In the genomic region with DNA sequence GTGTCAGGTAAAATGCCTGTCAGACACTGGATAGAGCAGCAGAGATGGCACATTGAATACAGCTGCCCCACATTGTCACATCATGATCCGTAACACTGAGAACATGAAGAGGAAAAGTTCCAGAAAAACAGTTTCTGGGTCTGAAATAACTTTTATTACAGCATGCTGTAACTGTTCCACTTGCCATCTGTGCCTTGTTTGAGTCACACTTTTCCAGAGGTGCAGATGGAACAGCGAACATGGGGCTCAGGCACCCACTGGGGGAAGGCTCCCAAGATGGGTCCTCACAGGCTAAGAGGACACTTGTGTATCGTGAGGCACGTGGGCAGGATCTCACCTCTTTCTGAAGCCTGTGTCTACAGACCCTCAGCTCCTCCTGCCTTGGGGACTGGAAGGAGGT, we compare ENCODE assay signal across 25 mouse cellular contexts. TPM values are rescaled to one million over a fixed set of nuclear protein-coding genes. Genes with fewer than 3 reads are reported as not detected.
DNase-seq lines count a peak whose midpoint lies in the region; ATAC-seq and TF ChIP-seq lines count a peak whose summit lies in the region.
"Had no signal": no experiment of that assay in that cellular context is flagged by ENCODE, and none has a peak within 500 bp of the region (broad histone marks: within the 10 kb centered on the region; RNA-seq: fewer than 3 reads in every experiment).

No protein-coding gene starts in this region.

- no peaks in the 10 kb centered on the region for H3K4me1 ChIP-seq in kidney, adult 2 months (ENCODE audit: control insufficient read depth, insufficient read depth, low read length)
- H3K4me1 ChIP-seq: embryonic facial prominence, embryonic 12.5 days; hindbrain, embryonic 10.5 days; hindbrain, embryonic 15.5 days had no signal

- ATAC-seq in frontal cortex, adult (ENCODE audit: low TSS enrichment) = peak; percentile 72
- ATAC-seq: forebrain, embryonic 14.5 days had no signal

- no peaks in the 10 kb centered on the region for H3K36me3 ChIP-seq in kidney, adult 2 months (ENCODE audit: control insufficient read depth, insufficient read depth, low read length)

- no peak for TF ChIP-seq CTCF in kidney, adult 2 months (conservative IDR thresholded peaks at IDR 0.05; ENCODE audit: insufficient read depth, insufficient read length, low read depth, low read length)

- H3K4me3 ChIP-seq in kidney, adult 2 months (ENCODE audit: insufficient read depth, low read depth, low read length) = no peak overlapping the region
- H3K4me3 ChIP-seq: embryonic facial prominence, embryonic 12.5 days; hindbrain, embryonic 10.5 days; hindbrain, embryonic 15.5 days had no signal

- no peak for TF ChIP-seq POLR2A in kidney, adult 2 months (IDR thresholded peaks at IDR 0.05; ENCODE audit: low read depth, low read length)

- peak overlapping the region; percentile 42; the same call in 1 of the 2 replicates for H3K27ac ChIP-seq in kidney, adult 2 months (ENCODE audit: insufficient read depth, low read depth, low read length)
- H3K27ac ChIP-seq: embryonic facial prominence, embryonic 12.5 days; hindbrain, embryonic 10.5 days; hindbrain, embryonic 15.5 days; kidney, postnatal 0 days; liver, embryonic 14.5 days; macrophage had no signal

- intact Hi-C loops in left cerebral cortex, postnatal 10 days (cut with DNase I) = no loop called here

- WGBS in kidney, adult 2 months = 90% methylated on average over 4 of the region's 4 CpGs

- no peak for DNase-seq in frontal cortex, postnatal 25 days (ENCODE audit: low spot score in 2 of 2)
- DNase-seq in kidney, adult 2 months = no peak
- no peak for DNase-seq in kidney, adult 9 months
- DNase-seq in left cerebral cortex, adult 9 months (ENCODE audit: low spot score in 2 of 2) = peak; percentile 26 to 41
- no peak for DNase-seq in left cerebral cortex, postnatal 10 days (ENCODE audit: extremely low spot score in 1 of 2, low spot score in 2 of 2)
- peak; percentile 29 for DNase-seq in induced T-regulatory cell, adult 2 months (ENCODE audit: low read depth)
- no peak for DNase-seq in MN1 (ENCODE audit: low spot score)
- DNase-seq: cerebellum, adult 11 months; cerebellum, adult 9-10 months; embryo, embryonic 11 days; heart, postnatal 14 days; liver; lung, adult 2 months; lung, postnatal 10 days; midbrain, embryonic 14.5 days; right cerebral cortex, postnatal 4 days had no signal

- H3K27me3 ChIP-seq in kidney, adult 2 months (replicated peaks; ENCODE audit: control insufficient read depth, insufficient read depth, low read length) = no peaks in the 10 kb centered on the region
- H3K27me3 ChIP-seq: CH12.LX; embryonic facial prominence, embryonic 12.5 days; hindbrain, embryonic 15.5 days had no signal

RNA-seq across cellular contexts. Expression of gene Klf2, which starts 43.9 kb away (rescaled TPM):
- polyA plus RNA-seq in kidney, adult 2 months (2012; rRNA removed) = 20.9 and 22.2 TPM in 2 replicates
- 10 to 100 TPM; 15.4 to 18.9 TPM for total RNA-seq in left cerebral cortex, postnatal 10 days (2021)

RNA-seq across cellular contexts. Expression of gene Gm10282, which starts 57.7 kb away (rescaled TPM):
- 1.8 and 2.8 TPM in 2 replicates for polyA plus RNA-seq in kidney, adult 2 months (2012; rRNA removed)
- 10 to 100 TPM in 1 of 2 experiments, 1 to 10 TPM in 1; 6.3 to 10.8 TPM for total RNA-seq in left cerebral cortex, postnatal 10 days (2021)

RNA-seq across cellular contexts. Expression of gene Eps15l1, which starts 58.5 kb away (rescaled TPM):
- polyA plus RNA-seq in kidney, adult 2 months (2012; rRNA removed) = 30.3 and 31.9 TPM in 2 replicates
- total RNA-seq in left cerebral cortex, postnatal 10 days (2021) = 10 to 100 TPM; 69.6 to 72.0 TPM

Comparison
In these comparisons a context has a peak if more than half of its experiments do, and no peak if none do; other contexts are left out.
1. DNase-seq: peak in left cerebral cortex, adult 9 months (2 of 2) and induced T-regulatory cell, adult 2 months (single experiment); none in frontal cortex, postnatal 25 days (0 of 2), kidney, adult 2 months (single experiment), kidney, adult 9 months (single experiment), left cerebral cortex, postnatal 10 days (0 of 2) and MN1 (single experiment).